Mouse (Mus musculus) layer of hippocampus, adult 8-10 months (tissue): ENCODE data around the gene F830045P16Rik. TPM values are rescaled to one million over a fixed set of nuclear protein-coding genes. Genes with fewer than 3 reads are reported as not detected.
A peak's percentile ranks its signal among the peaks of the same experiment; 100 is the strongest.
"Not testable (repeated sequence)": the region's sequence is repeated elsewhere in the genome, so short reads cannot be mapped to it uniquely, and the experiment has no call there.

Source experiments
- DNase-seq, 2 experiments: peaks; one replicate each; pipeline ENCODE4 v3.0.0; 2022; ENCODE audit warnings: low spot score in 2 of 2
- total RNA-seq, 4 experiments: library from RNA; stranded (reverse); gene quantifications; 2 replicates each; pipeline ENCODE4 v1.2.4; 2022

The F830045P16Rik gene
- total RNA-seq, 4 experiments from 2014 or later: 0.24 to 1.8 (median 0.93) TPM

DNA sequence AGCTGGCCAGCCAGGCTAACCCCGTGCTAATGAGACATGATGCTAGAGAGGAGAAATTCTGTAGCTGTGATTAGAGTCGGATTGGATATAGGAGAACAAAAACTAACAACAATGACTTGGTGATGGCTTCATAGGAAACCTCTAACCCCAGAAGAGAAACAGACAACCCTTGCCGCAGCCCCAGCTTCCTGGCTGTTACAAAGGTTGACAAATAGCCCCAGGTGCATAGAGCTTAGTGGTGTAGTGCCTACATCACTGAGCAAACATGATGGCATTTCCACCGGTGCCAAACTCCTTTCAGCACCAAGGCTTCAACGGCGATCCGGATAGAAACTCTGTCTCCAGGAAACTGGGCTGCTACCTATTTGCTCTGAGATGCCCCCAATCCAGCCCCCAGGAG is 9.2 kb upstream of the F830045P16Rik start:
- no peak for DNase-seq

DNA sequence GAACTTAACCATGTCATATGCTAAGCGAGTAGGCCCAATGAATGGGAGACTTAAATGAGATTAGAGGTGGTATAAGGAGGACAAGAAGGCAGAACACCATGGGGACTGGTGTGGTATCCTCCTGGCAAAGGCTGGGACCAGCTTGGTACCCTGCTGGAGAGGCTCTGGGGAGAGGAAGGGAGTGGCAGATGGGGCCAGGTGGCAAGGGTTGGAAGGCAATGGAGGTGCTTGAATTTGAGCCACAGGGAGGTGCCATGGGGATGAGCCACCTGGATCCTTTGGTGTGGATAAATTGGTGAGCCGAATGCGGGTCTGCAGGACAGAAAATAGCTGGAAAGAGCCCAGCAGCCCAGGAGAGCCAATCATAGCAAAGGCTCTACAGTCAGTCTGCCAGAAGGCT is 8.5 kb upstream of the F830045P16Rik start:
- no peak for DNase-seq

DNA sequence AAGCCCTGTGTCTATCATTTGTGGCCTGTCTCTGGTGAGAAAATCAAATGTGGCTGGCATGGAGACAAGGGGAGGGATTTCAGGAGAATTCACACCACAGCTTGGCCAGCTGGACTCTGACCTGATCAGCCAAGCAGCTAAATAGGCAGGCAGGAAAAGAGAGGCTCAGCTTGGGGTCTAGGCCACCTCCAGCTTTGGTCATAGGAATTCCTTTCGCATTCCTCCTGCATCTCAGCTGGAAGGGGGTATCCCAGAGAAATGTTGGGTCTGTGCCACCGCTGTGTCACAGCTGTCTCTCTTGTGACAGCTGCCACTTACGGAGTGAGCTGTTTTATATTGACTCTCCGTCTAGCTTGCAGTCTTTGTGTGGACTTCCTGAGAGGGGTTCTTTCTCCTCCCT is 8.0 kb upstream of the F830045P16Rik start:
- no peak for DNase-seq

DNA sequence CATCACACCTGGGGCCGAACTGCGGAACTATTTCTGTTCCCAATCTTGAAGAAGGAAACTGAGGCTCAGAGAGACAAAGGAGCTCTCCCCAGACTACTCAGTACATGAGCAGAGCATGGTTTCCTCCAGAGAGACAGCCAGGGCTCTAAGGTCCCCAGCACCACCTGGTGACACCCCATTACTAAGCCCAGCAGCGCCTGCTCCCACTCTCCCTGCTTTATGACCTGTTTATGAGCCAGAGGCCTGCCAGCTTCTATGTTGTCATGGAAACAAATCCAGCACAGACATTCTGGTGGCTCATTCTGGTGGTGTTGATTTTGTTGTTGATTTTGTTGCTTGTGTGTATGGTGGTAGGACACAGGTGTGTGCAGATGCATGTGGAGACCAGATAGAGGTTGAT is 3.6 kb upstream of the F830045P16Rik start:
- DNase-seq: no peak

DNA sequence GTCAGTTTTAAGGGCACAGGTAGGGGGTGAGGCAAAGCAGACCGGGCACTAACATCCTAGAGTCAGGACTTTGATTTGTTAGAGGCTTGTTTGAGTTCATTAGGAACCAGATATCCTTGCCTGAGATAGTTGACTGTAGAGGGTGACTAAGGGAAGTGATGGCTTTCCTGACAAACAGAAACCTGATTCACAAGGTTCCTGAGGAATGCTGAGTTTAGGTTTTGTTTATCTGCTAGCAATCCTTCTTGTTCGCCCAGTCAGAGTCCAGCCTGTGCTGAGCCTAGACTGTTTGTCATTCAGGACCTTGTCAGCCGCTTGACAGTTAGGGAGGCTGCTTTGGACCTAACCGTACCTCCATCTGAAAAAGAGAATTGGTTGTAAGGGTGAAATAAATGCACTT is 2.8 kb upstream of the F830045P16Rik start:
- DNase-seq: no peak

DNA sequence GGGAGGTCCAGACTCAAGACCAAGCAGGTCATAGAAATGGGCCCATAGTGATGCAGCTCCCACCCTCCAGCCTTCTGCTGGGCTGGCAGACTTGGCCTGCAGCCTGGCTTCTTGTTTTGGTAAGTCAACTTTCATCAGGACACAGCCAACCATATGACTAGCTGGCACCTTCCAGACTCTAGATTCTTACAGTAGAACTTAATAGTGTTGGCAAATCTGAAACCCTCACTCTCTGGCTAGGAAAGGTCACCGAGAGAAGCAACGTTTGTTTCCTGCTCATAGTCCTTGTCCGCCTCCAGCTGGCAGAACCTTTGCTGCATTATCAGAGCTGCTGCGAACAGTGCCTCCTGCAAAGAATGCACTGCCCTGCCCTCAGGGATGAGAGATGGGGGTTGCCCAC is 1.5 kb upstream of the F830045P16Rik start:
- DNase-seq: no peak

DNA sequence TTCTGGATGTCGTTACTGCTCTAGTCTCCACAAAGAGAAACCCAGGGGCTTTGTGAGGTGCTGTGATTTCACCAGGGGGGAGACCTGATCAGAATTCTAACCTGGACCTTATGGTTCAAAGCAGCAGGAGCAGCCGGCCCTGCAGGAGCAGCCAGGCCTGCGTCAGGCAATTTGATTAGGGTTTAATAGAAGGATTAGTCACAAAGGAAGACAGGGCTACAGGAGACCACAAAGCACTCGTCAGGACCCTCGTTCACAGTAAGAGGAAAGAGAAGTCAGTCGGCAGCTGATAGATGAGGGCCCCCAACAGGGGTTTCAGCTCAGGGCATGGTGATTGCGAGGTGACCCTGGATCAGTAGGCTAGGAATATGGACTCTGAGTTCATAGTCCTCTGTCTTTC is 958 bp upstream of the F830045P16Rik start:
- no peak for DNase-seq

DNA sequence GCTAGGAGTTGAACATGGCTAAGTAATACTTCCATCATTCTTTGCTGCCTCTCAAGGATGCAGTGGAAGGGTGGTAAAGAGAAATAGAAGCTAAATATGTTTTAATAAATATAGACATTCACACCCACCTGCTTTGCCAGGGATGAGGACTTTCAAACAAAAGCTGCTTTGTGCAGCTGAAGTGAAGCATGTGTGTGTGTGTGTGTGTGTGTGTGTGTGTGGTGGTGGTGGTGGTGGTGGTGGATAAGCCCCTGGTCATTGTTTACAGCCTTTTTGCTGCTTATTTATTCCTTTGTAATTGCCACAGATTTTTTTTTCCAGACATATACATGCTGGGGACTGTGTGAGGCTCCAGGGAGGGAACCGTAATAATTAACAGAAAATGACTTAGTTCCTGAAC is 524 bp upstream of the F830045P16Rik start:
- DNase-seq: no peak

DNA sequence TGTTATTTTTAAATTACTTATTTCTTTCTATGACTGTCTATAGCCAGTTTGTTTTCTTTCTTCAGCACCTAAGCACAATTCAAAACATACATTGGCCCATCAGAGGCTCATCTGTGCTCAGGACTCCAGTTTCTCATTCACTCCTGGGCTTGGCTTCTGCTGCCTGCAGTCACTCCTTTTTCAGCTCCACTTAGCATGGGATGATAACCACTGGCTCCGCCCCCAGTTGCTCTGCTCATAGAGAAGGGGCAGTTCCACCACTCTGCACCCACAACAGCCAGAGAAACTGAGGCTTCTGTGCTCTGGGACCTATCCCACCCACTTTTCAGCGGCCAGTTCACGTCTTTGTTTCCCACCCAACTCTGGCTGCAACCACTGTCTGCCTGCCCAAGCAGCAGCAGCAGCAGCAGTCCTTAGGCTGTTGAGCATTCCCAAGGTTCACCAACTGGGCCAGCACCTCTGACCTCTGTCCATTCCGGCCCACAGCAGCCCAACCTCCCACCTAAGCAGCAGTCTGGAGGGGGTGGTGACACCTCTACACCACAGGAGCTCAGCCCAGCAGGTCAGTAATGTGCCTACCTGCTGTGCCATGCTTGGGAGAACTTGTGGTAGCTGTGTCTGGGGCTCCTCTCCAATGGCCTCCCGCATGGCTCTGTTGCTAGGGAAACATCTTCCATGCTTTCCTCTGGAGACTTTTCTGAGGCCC is 1.4 kb downstream of the F830045P16Rik start:
- no peak for DNase-seq

DNA sequence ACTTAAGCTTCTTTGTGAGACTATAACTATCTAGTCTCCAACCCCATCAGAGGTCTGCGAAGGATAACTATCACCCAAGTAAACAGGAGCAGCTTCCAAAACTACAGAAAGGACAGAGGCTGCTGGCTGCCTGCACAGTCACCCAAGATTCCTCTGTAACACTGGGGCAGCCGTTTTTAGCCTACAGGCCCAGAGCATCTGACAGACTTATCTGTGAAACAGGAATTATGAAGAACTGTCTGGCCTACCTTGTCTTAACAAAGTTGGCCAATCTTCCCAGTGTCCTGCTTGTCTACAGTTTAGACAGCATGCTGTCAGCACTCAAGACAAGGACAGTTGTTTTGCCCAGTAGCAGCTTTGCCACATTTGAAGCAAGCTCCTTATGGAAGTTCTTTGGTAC is 4.5 kb downstream of the F830045P16Rik start:
- DNase-seq: no peak

DNA sequence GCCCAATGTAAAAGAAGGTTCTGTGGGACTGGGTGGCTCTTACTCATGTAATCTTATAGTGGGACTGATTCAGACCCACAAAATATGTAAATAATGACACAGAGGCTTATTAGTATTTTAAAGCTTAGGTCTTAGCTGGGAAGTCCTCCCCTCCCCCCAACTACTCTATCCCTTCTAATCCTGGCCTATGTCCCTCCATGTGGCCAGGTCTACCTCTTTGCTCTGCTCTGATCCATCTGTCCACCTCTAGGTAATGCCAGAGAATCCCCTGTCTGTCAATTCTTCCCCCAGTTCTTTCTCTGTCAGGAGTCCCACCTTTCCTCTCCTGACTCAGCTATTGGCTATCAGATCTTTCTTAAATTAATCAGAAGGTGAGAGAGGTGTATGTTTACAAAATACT is 5.3 kb downstream of the F830045P16Rik start:
- no peak for DNase-seq

DNA sequence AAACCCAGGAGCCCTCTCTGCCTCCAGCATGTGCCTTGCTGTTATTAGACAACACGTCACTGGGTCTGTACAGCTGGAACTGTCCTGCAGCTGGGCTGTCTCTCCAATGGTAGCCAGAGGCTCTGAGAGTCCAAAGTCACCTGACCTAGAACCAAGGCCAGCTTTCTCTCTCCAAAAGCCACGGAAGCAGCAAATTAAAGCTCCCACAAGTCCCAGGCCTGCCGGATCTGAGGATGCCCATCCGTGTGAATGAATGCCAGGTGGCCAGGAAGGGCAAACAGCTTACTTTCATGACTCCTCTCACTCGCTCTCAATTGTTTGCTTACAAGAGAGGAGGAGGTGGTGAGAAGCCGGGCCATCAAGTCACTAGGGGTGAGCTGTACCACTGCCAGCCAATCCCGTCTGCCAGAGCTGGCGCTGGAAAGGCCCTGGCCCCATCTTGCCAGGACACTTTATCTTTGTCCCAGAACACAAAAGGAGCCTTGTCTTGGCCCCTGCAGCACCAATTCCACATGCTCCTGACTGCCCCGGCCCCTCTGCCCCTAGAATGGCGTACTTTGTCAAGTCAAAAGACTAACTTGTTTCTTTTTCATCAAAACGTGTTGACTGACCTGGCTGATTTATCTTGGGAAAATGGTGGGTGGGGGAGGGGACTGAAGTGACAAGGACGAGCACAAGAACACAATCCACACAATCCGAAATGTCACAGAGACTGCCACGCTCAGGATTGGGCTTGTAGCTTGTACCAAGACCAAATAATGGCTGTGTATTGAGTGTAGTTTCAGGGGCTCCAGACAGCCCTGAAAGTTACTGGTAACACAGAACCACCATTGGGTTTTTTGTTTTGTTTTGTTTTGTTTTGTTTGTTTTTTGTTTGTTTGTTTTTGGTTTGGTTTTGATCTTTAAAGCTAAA is 6.8 kb downstream of the F830045P16Rik start:
- DNase-seq: peak; percentile 57 to 68

DNA sequence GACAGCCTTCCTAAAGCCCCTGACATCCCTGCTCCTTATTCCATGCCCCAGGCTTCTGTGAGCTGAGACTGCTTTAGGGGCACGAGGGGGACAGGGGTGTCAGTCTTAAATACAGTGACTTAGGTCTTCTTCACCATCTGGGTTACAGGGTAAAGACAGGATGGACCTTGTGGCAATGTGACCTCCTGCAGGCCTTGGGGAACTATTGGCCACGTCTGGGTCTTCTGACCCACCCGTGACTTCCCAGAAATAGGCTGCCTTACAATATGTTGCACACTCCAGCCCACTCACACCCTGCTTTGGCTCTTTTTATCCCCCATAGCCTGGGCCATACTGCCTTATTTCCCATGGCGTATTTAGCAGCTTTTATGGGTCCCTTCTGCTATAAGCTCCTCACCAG is 8.5 kb downstream of the F830045P16Rik start:
- DNase-seq: peak in 1 of 2 experiments; percentile 1

DNA sequence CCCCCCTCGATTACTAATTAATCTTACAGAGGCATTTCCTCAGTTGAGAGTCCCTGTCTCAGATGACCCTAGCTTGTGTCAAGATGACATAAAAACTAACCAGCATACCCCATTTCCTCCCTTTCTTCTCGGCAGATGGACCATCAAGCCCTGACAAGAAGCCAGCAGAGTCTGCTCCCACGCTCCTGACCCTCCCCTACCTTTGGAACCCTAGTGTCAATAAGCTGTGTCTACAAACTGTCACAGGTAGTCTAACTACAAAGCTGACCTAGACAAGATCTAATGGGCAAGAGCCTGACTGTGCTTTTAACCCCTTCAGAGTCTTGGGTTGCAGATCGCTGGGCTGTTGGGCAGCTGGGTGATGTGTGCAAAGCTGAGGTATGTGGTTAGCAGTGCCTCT is 10.1 kb downstream of the F830045P16Rik start:
- no peak for DNase-seq

DNA sequence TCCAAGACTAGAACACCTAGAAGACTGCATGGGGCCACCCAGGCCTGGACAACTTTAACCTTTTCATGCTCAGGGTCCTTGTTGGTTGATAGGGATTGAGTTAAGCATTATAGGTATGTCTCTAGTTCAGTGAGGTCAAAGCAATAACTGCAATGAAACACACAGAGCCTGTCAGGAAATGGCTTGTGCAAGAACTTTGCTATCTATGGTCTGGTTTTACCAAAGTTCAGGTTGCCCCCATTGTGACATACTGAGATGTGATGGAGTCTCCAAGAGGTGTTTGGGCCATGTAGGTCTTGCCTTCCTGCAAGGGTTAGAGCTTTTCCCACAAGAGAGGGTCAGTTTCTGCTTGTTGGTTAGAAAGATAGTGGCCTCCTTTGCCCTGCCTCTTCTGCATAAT is 10.8 kb downstream of the F830045P16Rik start:
- DNase-seq: no peak

DNA sequence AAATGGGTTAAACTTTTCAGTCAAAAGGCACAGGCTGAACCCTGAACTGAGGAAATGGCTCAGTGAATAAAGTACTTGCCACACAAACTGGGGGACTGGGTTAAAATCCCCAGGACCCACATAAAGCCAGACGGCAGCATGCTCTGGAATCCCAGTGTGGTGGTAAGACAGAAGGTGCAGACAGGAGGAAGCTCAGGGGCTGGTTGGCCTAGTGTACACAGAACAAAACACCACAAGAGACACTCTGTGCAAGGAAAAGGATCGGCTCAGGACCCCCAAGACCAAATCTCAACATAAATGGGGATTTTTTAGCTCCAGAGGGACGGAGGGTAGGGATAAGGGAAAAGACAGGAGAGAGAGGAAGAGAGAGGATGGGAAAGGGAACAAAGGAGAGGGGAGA is 17.9 kb downstream of the F830045P16Rik start:
- DNase-seq: no peak

DNA sequence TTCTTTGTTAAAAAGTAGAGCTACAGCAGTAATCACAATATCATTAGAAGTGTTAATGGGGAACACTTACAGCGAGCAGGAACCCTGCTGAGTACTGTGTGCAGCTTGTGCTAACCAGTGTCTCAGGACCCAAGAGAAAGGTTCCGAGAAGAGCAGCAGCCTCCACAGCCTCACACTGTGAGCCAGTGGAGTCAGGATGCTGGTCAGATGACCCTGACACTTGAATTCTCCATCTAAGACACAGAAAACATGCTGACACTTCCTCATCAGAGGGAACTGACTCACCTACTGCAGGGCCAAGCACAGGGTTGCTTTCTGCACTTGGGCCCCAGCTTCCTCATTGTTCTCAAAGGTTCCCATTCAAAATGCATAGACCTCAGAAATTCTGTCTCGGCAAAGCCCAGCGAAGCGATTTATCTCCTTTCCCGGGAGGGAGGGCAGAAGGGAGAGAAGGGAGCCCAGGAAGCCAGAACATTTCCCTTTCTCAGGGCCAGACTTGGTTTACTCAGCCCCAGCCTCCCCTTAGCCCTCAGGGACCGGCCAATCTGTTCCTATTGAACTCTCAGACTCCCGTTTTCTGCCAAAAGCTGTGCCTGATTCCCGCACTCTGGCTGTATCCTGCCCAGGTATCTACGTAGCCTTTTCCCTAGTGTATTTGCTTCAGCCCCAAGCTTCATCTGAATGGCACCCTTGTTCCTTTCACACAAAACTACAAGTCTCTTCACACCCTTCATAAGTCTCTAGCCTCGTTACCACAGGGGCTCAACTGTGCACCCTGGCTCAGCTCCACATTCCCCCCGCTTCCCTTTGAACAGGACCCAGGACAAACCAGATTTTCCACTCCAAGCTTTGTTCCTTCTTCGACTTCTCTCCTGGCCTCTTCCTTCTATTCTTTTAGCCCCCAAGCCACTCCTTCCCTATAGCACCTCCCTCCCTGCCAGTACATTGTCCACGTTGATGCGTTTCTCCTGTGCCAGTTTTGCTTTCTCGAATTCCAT is 21.2 kb downstream of the F830045P16Rik start:
- DNase-seq: no peak

DNA sequence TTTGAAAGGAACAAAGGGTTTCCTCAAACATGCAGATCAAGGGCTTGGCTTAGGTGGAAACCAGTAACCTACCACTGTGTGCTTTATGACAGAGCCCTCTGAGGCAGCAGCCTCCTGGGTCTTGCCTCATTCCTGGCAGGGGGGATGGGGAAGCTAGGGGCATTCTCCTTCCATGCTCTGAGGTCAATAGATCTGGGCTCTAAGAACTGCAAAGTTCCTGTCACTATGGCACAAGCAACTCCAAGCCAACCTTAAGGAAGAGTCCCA is 22.1 kb downstream of the F830045P16Rik start:
- DNase-seq: no peak

DNA sequence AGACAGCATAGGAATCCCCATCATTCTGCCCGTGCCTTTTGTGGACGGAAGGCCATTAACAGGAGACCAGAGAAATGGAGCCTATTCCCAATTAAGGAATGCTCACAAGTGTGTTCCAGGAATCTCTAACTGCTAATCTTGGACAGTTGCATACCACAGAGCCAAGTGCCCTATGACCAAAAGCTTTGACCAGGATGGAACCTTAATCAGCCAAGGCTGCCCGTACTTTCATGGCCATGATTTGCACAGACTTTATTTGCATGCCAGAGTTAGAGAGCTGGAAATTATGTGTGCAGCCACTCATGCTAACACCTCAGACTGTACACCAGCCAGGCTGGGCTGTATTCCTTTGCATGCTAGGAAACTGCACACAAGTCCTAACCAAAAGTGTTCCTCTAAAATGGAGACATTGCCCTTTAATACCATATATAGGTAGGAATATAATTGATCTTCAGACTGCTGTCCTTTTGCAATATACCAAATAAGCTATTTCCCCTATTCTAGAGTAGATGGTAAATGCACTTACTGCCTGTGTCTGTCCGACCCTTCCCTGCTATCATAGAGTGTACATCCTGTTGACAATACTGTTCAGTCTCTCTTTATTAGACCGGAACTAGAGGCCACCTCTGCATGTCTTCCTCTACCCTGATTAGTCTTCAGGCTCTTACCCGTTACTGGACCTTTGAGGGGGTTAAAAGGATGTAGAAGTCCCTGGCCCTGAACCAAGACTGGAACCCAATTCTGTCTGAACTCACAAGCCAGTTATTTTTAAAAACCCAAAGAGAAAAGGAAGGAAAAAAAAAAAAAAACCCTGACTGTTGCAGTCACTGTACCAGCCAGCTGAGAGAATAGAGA is 22.6 kb downstream of the F830045P16Rik start:
- no peak for DNase-seq

DNA sequence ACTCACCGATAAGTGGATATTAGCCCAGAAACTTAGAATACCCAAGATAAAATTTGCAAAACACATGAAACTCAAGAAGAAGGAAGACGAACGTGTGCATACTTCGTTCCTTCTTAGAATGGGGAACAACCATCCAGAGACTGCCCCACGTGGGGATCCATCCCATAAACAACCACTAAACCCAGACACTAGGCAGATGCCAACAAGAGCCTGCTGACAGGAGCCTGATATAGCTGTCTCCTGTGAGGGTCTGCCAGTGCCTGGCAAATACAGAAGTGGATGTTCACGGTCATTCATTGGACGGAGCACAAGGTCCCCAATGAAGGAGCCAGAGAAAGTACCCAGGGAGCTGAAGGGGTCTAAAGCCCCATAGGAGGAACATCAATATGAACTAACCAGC is 24.3 kb downstream of the F830045P16Rik start:
- not testable (repeated sequence) for DNase-seq

DNA sequence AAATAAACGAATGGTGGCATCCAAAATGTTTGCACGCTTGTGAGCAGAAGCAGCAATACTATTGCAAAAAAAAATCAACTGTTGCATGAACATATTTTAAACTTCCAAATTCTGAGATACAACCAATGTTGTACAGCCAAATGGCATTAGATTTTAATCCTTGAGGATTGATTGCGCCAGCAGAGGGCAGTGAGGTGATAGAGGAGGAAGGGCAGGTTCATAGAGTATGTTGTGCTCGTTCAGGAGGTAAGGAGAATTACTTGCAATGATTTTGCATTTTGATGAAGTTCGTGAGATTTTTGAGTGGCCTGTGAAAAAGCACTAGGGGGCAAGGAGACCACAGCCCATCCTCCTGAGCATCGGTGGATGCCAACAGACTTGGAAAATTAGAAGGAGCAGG is 33.8 kb downstream of the F830045P16Rik start:
- peak; percentile 39 to 64 for DNase-seq
